Mouse (Mus musculus): ENCODE data around the gene Slc25a31.

Gene Slc25a31

DNA sequence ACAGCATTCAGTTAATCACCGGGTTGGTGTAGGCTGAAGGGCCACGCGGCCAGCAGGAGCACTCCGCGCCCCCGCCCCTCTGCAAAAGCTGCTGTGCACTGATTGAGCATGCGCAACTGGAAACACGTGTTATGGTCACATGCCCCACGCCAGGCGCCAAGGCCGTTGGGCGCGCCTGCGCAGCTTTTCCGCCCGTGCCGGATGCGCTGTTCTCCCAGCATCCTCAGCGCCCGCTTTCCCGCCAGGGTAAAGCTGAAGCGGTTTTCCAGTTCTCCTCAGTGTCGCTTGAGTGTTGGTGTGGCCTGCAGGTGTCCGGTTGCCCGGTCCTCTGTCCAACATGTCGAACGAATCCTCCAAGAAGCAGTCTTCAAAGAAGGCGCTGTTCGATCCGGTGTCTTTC is at the start of gene Slc25a31:
TSS of gene Slc25a31 (plus strand) at position 201 of the 400 bp plus-strand sequence.
- no peak for DNase-seq (ENCODE audit: low read depth in 1 of 2, low spot score in 2 of 2)

DNA sequence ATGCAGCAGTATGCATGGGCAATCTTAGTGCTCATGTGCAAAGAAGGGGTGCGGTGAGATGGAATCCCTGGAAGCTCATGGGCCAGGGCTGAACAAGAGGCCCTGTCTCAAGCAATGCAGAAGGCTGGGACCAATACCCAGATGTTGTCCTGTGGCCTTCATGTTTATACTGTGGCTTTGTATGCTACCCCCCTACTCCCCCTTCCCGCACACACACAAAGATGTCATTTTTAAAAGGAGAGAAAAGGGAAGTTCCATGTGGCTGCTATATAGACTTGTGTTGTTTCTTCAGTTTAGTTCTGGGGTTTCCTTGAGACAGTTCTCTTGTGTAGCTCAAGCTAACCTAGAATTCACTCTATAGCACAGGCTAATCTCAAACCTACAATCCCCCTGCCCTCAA is 48.4 kb upstream of the Slc25a31 start:
- no peak for DNase-seq (ENCODE audit: low read depth in 1 of 2, low spot score in 2 of 2)

DNA sequence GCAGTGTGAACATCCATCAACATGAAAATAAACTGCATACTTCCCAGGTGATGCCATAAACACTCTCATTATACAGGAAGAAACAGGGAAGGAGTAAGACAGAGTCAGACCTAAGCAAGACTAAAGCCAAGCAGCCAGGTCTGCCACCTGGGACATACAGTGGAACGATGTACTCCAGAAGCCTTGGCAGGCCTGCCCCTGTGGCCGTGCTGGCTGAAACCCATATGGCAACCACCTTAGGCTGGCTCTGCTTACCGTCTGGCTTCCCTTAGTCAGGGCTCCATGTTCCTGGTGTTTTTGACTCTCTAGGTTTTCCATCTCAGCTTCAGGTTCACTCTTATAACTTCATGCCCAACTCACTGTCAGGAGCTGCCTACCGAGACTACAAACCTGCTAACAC is 42.5 kb upstream of the Slc25a31 start:
- DNase-seq (ENCODE audit: low read depth in 1 of 2, low spot score in 2 of 2): no peak

DNA sequence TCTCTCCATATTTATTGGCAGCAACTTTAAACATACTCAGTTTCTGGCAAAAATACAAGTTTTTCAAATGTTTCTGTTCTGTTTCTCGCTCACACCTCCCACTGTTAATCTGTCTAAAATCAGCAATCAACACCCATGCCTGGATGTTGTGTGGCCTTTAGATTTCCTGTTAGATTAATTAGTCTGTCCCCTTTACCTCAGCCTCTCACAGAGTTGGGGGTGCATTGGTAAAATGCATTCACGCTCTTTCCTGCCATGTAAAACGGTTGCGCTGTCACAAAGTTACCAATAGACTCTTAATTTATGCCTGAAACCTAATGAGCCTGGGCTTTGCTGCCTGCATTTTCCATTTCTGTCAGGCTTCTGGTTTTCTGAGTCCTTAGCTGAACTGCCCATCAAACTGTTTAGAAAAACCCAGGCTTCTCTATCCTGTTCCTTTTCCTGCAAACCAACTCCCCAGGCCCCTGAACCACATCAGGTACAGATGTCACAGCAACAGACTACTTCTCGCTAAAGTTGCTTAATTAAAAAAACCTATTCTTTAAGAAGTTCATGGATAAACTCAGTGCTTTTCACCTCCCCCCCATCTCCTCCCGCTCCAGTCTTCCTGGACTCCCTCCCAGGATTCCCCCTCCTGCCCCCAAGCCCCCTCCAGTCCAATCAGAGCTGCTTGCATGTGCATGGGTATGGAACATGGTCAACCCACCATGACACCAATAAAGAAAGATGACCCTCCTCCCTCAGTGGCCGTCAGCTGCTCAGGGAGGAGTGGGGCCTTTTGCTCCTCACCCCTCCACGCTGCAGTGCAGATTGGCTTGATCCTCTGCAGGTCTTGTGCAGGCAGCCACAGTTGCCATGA is 41.6 kb upstream of the Slc25a31 start:
- DNase-seq (ENCODE audit: low read depth in 1 of 2, low spot score in 2 of 2): no peak

DNA sequence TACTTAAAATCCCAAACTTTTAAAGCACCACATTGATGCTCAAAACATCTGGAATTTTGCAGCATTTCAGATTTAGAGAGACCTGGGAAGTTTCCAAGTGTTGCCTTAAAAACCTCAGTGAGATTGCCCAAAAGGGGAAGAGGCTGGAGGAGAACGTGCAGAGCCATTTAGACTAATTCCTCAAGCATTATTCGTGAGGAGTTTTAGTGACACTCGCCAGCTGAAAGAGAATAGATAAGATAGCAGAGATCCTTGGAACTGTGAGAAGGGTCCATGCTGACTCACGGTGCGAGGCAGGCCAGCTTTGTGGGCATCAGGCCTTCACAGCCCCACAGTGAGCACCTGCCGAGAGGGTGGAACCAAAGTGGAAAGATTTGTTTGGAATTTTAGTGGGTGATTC is 39.8 kb upstream of the Slc25a31 start:
- DNase-seq (ENCODE audit: low read depth in 1 of 2, low spot score in 2 of 2): no peak

DNA sequence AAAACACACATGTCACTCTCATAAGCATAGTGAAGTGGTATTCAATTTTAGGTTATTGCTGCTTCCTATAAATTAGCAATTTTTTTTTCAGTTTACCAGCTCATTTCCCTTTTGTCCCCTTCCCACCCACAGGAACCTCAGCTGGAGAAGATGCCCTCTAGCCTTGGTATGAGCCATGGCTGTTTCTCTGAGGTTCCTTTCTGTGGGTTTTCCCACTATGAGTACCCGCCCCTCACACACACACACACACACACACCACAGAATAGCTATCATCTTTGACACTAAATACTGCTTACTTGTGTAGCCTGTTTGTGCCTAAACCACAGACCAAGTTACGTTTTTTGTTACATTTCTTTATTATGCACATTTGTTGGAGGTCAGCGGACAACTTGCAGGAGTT is 39.3 kb upstream of the Slc25a31 start:
- DNase-seq (ENCODE audit: low read depth in 1 of 2, low spot score in 2 of 2): no peak

DNA sequence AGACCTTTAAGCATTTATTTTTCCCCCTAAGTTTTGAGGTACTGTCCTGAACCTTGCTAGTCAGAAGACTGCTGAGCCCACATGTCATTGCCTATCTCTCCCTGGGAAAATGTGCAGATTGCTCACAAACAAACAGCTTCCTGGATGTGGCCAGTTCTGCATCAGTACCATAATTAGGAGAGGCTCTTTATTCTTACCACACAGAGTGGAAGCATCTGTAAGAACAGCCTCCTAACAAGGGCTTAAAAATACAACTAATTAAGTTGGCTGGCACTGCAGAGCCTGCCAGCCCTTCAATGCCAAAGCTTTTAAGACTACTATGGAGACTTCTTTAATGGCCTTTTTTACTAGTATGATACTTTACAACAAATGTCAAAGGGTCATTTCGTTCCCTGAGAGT is 35.1 kb upstream of the Slc25a31 start:
- DNase-seq (ENCODE audit: low read depth in 1 of 2, low spot score in 2 of 2): no peak

DNA sequence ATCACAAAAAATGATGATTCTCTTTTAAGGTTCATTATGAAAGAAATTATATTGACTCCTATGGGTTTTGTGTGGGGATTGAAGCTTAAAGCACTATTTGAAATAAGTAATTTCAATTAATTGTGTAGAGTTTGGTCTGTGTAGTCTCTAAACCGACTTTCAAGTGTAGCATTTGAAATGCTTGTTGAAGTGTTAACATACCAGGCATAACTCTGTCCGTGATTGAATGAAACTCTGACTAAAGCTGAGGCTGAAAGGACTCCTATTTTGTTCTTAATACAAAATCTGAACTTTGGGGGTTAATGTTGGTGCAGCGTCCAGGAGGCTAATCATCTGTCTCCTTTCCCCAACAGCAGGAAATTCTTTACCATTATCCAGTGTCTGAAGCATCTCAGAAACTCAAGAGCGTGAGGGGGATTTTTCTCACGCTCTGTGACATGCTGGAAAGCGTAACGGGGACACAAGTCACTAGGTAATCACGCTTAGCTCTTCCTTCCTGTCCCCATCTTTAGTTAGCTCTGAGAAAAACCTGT is 33.7 kb upstream of the Slc25a31 start:
- no peak for DNase-seq (ENCODE audit: low read depth in 1 of 2, low spot score in 2 of 2)

DNA sequence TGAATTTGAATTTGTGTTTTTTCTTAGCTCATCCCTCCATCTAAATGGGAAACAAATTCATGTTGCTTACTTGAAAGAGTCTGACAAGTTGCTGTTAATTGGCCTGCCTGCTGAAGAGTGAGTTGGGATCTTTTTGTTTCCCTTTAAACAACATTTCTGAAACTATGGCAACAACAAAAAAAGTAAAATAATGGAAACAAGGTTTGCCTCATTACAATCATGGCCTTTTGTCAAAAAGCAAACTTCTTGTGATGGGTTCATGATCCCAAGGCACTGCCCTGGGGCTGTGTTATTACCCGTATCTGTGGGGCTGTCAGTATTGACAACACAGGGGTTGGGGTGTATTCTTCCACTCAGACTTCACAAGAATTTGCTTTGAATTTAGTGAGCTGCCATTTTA is 29.8 kb upstream of the Slc25a31 start:
- no peak for DNase-seq (ENCODE audit: low read depth in 1 of 2, low spot score in 2 of 2)

DNA sequence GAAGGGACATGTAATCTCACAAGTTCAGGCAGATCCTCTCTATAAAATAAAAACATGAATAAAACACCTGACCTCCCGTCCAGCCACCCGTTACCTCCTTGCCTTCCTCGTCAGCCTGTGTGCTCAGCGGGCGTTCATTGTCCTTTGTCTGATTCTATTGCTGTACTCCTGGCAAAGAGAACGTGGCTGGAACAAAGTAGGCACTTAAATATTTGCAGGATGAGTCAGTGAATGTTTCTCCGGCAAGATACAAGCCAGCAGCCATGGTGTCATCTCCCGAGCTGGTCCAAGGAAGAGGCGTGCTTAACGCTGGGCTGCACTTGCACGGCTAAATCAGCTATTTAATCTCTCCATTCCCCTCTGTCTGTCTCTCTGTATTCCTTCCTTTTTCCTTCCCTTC is 26.3 kb upstream of the Slc25a31 start:
- DNase-seq (ENCODE audit: low read depth in 1 of 2, low spot score in 2 of 2): no peak

DNA sequence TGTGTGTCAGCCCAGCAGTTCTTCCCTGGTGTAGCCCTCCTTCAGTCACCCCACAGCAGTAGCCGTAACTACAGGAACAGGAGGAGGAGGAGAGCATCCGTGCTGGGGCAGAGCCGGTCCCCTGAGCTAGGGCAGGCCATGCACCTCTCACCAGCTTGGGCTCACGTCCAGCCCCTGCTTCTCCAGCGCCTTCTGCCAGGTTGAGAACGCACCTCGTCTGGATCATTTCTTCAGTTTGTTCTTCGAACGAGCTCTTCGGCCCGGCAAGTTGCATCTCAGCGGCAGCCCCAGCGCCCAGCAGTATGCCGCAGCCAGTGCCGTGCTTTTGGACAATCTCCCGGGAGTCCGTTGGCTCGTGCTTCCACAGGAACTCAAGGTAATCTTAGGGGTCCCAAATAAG is 25.5 kb upstream of the Slc25a31 start:
- no peak for DNase-seq (ENCODE audit: low read depth in 1 of 2, low spot score in 2 of 2)

DNA sequence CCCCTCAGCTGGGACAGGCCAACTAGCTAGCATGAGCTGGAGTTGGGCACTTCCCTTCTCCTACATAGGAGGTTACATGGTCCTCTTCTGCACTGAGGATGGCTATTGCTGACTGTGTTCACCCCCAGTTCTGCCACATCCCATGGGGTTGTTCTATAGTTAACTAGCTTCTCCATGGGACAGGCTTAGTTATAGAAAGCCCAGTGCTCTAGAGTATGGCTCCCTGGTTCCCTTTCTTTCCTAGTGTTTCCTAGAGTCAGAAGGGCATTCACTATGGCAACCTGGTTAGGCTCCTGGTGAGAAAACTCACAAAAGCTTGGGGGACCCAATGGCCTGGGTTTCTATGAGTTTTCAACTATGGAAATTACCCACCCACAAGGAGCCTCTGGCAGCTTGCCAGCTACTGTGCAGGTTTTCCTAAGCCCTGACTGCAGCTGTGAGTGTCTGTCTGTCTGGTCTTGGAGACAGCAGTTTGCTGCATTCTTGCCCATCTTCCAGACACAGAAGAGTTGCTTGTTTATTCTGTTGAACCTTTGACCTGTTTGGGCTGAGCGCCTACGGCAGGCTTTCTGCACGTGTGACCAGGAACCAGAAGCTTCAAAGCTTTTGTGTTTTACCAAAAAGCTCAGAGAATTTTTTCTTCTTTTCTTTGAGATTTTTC is 22.7 kb upstream of the Slc25a31 start:
- DNase-seq (ENCODE audit: low read depth in 1 of 2, low spot score in 2 of 2): no peak

DNA sequence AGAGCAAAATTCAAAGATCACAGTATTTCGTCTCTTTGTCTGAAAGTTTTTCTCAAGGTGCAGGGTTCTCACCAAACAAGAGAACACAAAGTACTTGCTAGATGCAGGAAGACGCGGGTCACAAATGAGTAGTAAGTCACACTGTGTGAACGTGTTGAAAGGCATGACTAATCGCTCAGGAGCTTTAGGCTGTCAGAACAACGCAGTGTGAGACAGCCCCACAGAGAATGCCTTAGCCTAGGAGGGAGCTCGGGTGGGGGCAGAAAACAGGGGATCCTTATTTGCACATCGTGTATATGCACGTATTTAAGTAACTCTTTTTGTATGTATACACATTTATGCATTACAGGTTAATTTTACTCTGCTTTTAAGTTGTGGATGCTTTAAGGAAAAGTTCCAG is 21.8 kb upstream of the Slc25a31 start:
- DNase-seq (ENCODE audit: low read depth in 1 of 2, low spot score in 2 of 2): no peak

DNA sequence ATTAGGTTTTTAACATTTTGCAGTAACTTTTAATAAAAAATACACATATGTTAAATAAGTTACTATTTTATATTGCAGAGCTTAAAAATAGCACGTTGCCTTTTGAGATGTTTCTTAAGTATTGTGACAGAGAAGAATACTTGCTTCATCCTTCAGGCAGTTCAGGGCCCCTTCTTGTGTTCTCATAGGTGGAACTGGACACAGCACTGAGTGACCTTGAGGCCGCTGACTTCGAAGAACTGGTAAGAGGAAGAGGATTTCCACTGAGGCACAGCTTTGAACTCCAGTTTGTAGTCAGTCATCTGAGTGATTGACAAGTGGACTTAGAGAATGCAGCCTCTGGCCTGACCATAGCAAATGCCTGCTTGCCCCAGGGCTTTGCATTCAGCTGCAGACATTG is 21.1 kb upstream of the Slc25a31 start:
- DNase-seq (ENCODE audit: low read depth in 1 of 2, low spot score in 2 of 2): no peak

DNA sequence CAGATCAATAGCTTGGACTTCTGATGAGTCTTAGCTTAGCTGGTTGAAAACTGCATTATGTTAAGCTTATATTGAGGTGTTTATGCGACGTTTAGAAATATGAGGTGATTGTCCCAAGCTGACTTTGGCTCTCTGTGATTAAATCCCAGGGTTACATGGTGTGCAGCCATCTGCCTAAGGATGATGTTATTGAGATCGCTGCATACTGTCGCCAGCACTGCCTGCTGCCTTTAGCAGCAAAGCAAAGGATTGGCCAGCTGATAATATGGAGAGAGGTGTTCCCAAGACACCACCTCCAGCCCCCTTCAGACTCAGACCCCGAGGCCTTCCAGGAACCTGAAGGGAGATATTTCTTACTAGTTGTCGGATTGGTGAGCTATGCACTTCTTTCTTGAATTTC is 17.1 kb upstream of the Slc25a31 start:
- no peak for DNase-seq (ENCODE audit: low read depth in 1 of 2, low spot score in 2 of 2)

DNA sequence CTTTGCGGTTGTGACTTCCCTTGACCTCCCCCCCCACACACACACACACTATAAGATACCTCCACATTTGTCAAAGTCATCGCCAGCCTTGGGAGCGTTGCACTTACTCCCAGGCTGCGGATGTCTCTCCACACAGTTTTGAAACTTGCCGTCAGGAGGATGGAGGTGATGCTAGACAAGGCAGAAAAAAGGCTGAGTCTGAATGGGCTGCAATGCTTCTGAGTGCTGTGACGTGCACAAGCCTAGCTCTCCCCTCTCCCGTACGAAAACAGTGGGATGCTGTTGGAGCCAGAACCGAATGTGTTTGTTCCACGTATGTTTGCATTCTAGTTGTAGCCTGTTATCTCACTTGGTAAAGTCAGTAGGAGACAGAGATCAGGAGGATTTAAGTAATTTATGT is 15.2 kb upstream of the Slc25a31 start:
- DNase-seq (ENCODE audit: low read depth in 1 of 2, low spot score in 2 of 2): no peak

DNA sequence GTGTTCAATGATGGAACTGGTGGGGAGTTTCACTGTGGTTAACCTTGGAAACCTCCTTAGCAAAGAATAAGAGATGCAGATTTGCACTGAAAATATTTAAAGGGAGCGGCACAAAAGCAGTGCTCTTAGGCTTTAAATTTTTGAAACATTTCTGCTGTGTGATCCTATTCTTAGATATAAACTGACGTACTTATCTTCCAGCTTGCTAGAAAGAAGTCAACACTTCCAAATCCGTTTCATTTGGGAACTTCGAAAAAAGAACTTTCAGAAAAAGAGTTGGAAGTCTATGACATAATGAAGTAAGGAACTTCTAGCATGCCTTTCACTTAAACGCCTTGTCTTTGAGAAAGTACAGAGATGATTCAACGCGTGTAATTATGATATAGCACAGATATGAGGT is 14.7 kb upstream of the Slc25a31 start:
- no peak for DNase-seq (ENCODE audit: low read depth in 1 of 2, low spot score in 2 of 2)

DNA sequence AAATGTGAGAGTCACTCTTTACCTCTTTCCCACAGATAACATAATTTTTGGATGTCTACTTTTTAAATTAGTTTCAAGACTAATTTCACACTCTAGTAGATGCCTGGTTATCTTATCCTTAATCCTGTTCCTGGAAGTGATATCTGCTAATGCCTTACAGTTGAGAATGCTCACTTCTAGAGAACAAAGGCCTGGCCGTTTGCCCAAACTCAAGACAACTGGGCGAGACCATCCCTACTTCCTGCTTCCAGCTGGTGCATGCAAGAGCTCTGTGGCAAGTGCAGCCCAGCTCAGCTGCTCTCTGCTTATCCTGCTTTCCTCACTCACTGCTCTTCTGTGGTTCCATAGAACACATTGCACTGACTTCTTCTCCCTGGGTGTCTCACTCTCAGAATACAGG is 14.2 kb upstream of the Slc25a31 start:
- DNase-seq (ENCODE audit: low read depth in 1 of 2, low spot score in 2 of 2): no peak

DNA sequence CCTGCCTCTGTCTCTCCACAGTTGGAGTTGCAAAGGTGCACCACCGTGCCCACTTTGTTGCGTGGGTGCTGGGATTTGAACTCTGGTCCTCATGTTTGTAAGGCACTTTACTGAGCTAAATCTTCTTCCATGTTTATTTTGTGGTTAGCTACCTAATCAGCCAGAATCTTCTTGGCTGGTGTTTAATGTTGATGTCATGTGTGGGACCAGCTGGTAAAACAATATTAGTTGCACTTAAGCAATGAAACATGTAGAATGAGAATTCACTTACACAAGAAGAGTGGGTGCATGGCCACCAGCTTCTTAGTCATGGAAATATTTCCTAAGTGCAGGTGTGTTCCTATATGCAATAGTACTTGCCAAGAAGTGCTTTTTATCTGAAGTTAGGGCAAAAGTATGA is 13.5 kb upstream of the Slc25a31 start:
- DNase-seq (ENCODE audit: low read depth in 1 of 2, low spot score in 2 of 2): no peak

DNA sequence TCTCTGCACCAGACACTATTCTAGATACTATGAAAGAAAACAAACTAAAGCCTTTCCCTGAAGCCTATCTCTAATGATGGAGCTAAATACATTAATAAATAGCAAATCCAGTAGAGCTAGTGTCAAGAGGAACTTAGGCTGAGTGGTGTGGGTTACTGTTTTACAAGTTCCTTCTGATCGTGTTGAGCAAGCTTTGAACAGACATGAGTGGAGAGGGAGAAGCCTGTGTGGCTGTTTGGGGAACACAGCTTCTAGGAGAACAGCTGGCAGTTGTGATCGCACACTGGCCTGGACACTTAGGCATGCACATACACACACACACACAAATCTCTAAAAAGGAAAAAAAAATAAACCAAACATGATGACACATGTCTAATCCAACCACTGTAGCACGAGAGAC is 9.8 kb upstream of the Slc25a31 start:
- no peak for DNase-seq (ENCODE audit: low read depth in 1 of 2, low spot score in 2 of 2)

DNA sequence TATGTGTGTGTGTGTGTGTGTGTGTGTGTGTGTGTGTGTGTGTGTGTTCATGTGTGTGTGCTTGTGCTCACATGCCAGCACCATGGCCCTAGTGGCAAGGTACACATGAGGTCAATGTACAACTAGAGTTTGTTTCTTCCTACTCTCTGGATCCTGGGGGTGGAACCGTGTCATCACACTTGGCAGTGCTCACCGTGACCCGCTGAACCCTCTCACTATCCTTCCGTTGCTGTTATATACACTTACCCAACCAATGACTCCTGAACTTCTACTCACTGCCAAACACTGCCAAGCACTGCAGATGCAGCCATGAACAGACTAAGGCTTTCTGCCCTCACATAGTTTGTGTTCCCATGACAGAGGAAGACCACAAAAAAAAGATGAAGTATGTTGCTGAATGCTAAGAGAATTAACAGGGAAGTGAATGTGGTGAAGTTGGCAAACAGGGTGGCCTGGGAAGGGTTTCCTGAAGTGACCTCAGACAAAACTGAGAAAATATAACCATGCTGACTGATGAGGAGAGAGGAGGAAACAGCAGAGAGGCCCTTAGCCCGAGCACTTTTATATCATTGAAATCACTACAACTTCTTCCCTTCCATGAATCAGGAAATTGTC is 3.7 kb upstream of the Slc25a31 start:
- peak in 1 of 2 experiments; percentile 10 for DNase-seq (ENCODE audit: low read depth in 1 of 2, low spot score in 2 of 2)

DNA sequence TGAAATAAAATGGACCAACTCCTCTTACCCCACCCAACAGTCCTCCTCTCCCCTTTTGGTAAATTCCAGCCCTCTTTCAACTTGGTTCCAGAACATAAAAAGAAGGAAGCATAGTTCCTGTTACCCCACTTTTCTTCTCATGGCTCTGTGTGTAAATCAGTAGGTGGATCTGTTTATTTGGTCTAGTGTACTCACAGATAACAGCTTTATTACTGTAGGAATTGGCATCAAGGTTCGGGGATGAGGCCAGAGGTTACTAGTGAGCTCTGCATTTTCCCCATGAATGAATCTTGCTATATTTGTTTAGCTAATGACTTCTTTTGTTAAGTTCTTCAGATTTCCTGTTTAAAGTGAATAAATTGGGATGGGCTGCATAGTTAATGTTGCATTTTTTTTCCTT is 7.4 kb downstream of the Slc25a31 start:
- no peak for DNase-seq (ENCODE audit: low read depth in 1 of 2, low spot score in 2 of 2)
